22 mouse cellular contexts compared by ENCODE assay signal in the genomic region with DNA sequence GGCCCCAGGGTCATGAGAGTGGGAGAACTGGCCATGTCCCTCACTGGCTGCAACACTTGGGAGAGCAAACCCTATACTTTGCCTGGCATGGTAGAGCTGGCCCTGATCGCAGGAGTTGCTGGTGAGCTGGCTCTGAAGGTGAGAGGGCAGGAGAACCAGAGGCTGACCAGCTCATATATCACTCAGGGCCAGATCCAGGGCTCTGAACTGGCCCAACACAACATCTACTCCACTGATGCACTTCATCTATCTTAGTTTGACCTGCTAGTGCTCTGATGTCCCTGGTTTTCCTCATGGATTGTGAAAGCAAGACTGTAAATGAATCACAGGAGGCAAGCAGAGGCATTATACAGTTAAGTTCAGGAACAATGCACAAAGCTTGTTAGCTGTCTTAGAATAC.
A peak's percentile ranks its signal among the peaks of the same experiment; 100 is the strongest.
DNase-seq lines count a peak whose midpoint lies in the region; ATAC-seq and TF ChIP-seq lines count a peak whose summit lies in the region.
"Had no signal": no experiment of that assay in that cellular context is flagged by ENCODE, and none has a peak within 500 bp of the region (broad histone marks: within the 10 kb centered on the region; RNA-seq: fewer than 3 reads in every experiment).

No protein-coding gene starts in this region.

- ATAC-seq in forebrain, embryonic 12.5 days (ENCODE audit: low FRiP score), result no peak
- no peak for ATAC-seq in forebrain, embryonic 13.5 days
- ATAC-seq: activated CD4-positive, CD25-positive, alpha-beta regulatory T cell, adult 4 months; forebrain, embryonic 14.5 days; forebrain, embryonic 16.5 days had no signal

- no peaks in the 10 kb centered on the region for H3K27me3 ChIP-seq in forebrain, embryonic 12.5 days
- no peaks in the 10 kb centered on the region for H3K27me3 ChIP-seq in forebrain, embryonic 13.5 days
- H3K27me3 ChIP-seq: embryonic facial prominence, embryonic 12.5 days; Patski had no signal

- H3K36me3 ChIP-seq in forebrain, embryonic 12.5 days (replicated peaks), result no peaks in the 10 kb centered on the region
- H3K36me3 ChIP-seq in forebrain, embryonic 13.5 days (ENCODE audit: poor library complexity, severe bottlenecking), result no peaks in the 10 kb centered on the region
- H3K36me3 ChIP-seq: embryonic facial prominence, embryonic 10.5 days; embryonic facial prominence, embryonic 12.5 days; forebrain, embryonic 10.5 days had no signal

- no peaks in the 10 kb centered on the region for H3K4me1 ChIP-seq in forebrain, embryonic 12.5 days
- H3K4me1 ChIP-seq in forebrain, embryonic 13.5 days, result no peaks in the 10 kb centered on the region
- peaks cover 32% of the 10 kb centered on the region for H3K4me1 ChIP-seq in embryonic fibroblast, embryonic 13.5 days (ENCODE audit: control insufficient read depth, insufficient read depth, low read length)
- H3K4me1 ChIP-seq: embryonic facial prominence, embryonic 10.5 days; embryonic facial prominence, embryonic 12.5 days; forebrain, embryonic 10.5 days had no signal

- no peak overlapping the region for H3K9ac ChIP-seq in forebrain, embryonic 12.5 days
- H3K9ac ChIP-seq in forebrain, embryonic 13.5 days, result no peak overlapping the region
- H3K9ac ChIP-seq: embryonic facial prominence, embryonic 12.5 days had no signal

- no peak for TF ChIP-seq POLR2A in embryonic fibroblast, embryonic 13.5 days (IDR thresholded peaks at IDR 0.05; ENCODE audit: low read depth, low read length)

- DNase-seq in gastrocnemius, postnatal 25 days, result peak; percentile 10
- no peak for DNase-seq in gastrocnemius, adult 8-10 months (ENCODE audit: low spot score in 2 of 2)
- no peak for DNase-seq in lung, adult 18-20 months
- DNase-seq: adrenal gland, adult 8-10 months; adrenal gland, postnatal 14 days; adrenal gland, postnatal 36 days; cerebellum, adult 11-12 months; cerebellum, adult 2 months; cerebellum, adult 9-10 months; cerebellum, postnatal 10 days; cerebellum, postnatal 25 days had no signal

- H3K4me2 ChIP-seq in forebrain, embryonic 12.5 days, result no peak overlapping the region
- H3K4me2 ChIP-seq in forebrain, embryonic 13.5 days, result no peak overlapping the region
- H3K4me2 ChIP-seq: embryonic facial prominence, embryonic 12.5 days had no signal

- no peak overlapping the region for H3K4me3 ChIP-seq in forebrain, embryonic 12.5 days (replicated peaks)
- no peak overlapping the region for H3K4me3 ChIP-seq in forebrain, embryonic 13.5 days
- H3K4me3 ChIP-seq in embryonic fibroblast, embryonic 13.5 days (ENCODE audit: insufficient read depth, low read length), result no peak overlapping the region
- H3K4me3 ChIP-seq: embryonic facial prominence, embryonic 10.5 days; embryonic facial prominence, embryonic 12.5 days; erythroblast, embryonic 14.5 days; forebrain, embryonic 10.5 days had no signal

- 94% methylated on average over 1 of the region's 1 CpGs for WGBS in forebrain, embryonic 12.5 days
- 100% methylated on average over 1 of the region's 1 CpGs for WGBS in forebrain, embryonic 13.5 days

- 0 out of 2 replicates have a peak overlapping the region, but pooled peaks have one; percentile 31 for H3K27ac ChIP-seq in forebrain, embryonic 12.5 days
- no peak overlapping the region for H3K27ac ChIP-seq in forebrain, embryonic 13.5 days
- H3K27ac ChIP-seq in embryonic fibroblast, embryonic 13.5 days (ENCODE audit: insufficient read depth, low read length), result peak overlapping the region; percentile 35; the same call in 1 of the 2 replicates
- H3K27ac ChIP-seq: embryonic facial prominence, embryonic 10.5 days; embryonic facial prominence, embryonic 12.5 days; forebrain, embryonic 10.5 days had no signal

- H3K9me3 ChIP-seq in forebrain, embryonic 12.5 days, result no peaks in the 10 kb centered on the region
- H3K9me3 ChIP-seq in forebrain, embryonic 13.5 days (replicated peaks), result no peaks in the 10 kb centered on the region
- H3K9me3 ChIP-seq: embryonic facial prominence, embryonic 10.5 days; embryonic facial prominence, embryonic 12.5 days; forebrain, embryonic 10.5 days had no signal

- TF ChIP-seq CTCF in embryonic fibroblast, embryonic 13.5 days (IDR thresholded peaks at IDR 0.05; ENCODE audit: borderline replicate concordance, insufficient read depth, low read length), result no peak
